Mouse (Mus musculus) lung, embryonic 15.5 days (tissue): Measurements from ENCODE around the gene Arvcf. TPM values are rescaled to one million over a fixed set of nuclear protein-coding genes. Genes with fewer than 3 reads are reported as not detected.

Experiments
- ATAC-seq: fragments of 200-750 bp; cut with Nextera tagmentation; 2 replicates; pipeline ENCODE4 v1.8.0; 2017; ENCODE audit warnings: moderate number of reproducible peaks, borderline replicate concordance; ENCODE audit not compliant: low FRiP score, low TSS enrichment; ENCODE audit errors: extremely low read depth
- H3K27ac ChIP-seq: fragments of 300-500 bp; sonication (generic); 2 replicates; pipeline ENCODE4 v1.5.1; 2015; ENCODE audit warnings: moderate library complexity, mild to moderate bottlenecking, inconsistent platforms
- H3K27me3 ChIP-seq: fragments of 300-500 bp; sonication (generic); 2 replicates; pipeline ENCODE4 v1.6.1; 2015; ENCODE audit warnings: inconsistent platforms
- H3K36me3 ChIP-seq: fragments of 300-500 bp; sonication (generic); 2 replicates; pipeline ENCODE4 v1.6.1; 2015; ENCODE audit warnings: inconsistent platforms
- H3K4me1 ChIP-seq: fragments of 300-500 bp; sonication (generic); 2 replicates; pipeline ENCODE4 v1.6.1; 2015; ENCODE audit warnings: inconsistent platforms
- H3K4me2 ChIP-seq: fragments of 300-500 bp; sonication (generic); 2 replicates; pipeline ENCODE4 v1.6.1; 2015; ENCODE audit warnings: inconsistent platforms, mild to moderate bottlenecking, moderate library complexity
- H3K4me3 ChIP-seq: fragments of 300-500 bp; sonication (generic); 2 replicates; pipeline ENCODE4 v1.5.1; 2015; ENCODE audit warnings: mild to moderate bottlenecking, inconsistent platforms
- H3K9ac ChIP-seq: fragments of 300-500 bp; sonication (generic); 2 replicates; pipeline ENCODE4 v1.6.1; 2015; ENCODE audit warnings: inconsistent platforms
- H3K9me3 ChIP-seq: fragments of 300-500 bp; sonication (generic); 2 replicates; pipeline ENCODE4 v1.6.1; 2016; ENCODE audit warnings: inconsistent platforms
- WGBS: fragments of 180-500 bp; shearing (Covaris S2); methylation state at CpG from one replicate; pipeline ENCODE4 v1.1.7; 2015; 5-methylcytosine and 5-hydroxymethylcytosine counted together
- polyA plus RNA-seq: library from polyadenylated mRNA; unstranded; fragments of >200 nt; fragmentation: Nextera tagmentation; extraction: Ambion mirVana; gene quantifications from 2 replicates; pipeline ENCODE4 v1.2.1, GENCODE M21; 2015

Gene Arvcf
- polyA plus RNA-seq, 1 experiment from 2014 or later = 35.5 TPM

GRCm38 (mm10) chr16:18416094-18416761, 68.2 kb downstream of the Arvcf start:
- H3K4me1 ChIP-seq = peaks cover 20% of the 10 kb centered on the region
- peak overlapping the region; percentile 60 for H3K27ac ChIP-seq
- no peaks in the 10 kb centered on the region for H3K9me3 ChIP-seq
- peaks cover 24% of the 10 kb centered on the region for H3K36me3 ChIP-seq
- 36% methylated on average over 18 of the region's 18 CpGs for WGBS
- peak overlapping the region; percentile 9; the same call in 1 of the 2 replicates for H3K9ac ChIP-seq
- H3K27me3 ChIP-seq = no peaks in the 10 kb centered on the region
- H3K4me2 ChIP-seq = peak overlapping the region; percentile 20
- ATAC-seq = peak; percentile 83
- H3K4me3 ChIP-seq = no peak overlapping the region

- Histone ChIP-seq H3K27me3 (no peaks in the 10 kb centered on the region), H3K9me3 (no peaks in the 10 kb centered on the region), H3K9ac (peak overlapping the region; percentile 9; the same call in 1 of the 2 replicates), H3K36me3 (peaks cover 18% of the 10 kb centered on the region), H3K4me3 (no peak overlapping the region), H3K27ac (peak overlapping the region; percentile 60), H3K4me2 (peak overlapping the region; percentile 20), H3K4me1 (peaks cover 19% of the 10 kb centered on the region)
- no peak for ATAC-seq
- WGBS = 69% methylated on average over 3 of the region's 3 CpGs
These were observed 68.9 kb downstream of the Arvcf start for GRCm38 (mm10) chr16:18416837-18417236.

- Histone ChIP-seq H3K27ac (no peak overlapping the region), H3K9me3 (no peaks in the 10 kb centered on the region), H3K4me3 (no peak overlapping the region), H3K36me3 (peaks cover 21% of the 10 kb centered on the region), H3K9ac (no peak overlapping the region), H3K27me3 (no peaks in the 10 kb centered on the region), H3K4me2 (no peak overlapping the region), H3K4me1 (peaks cover 17% of the 10 kb centered on the region)
- no peak for ATAC-seq
- 82% methylated on average over 5 of the region's 5 CpGs for WGBS
These were observed 69.5 kb downstream of the Arvcf start for GRCm38 (mm10) chr16:18417491-18417890.

GRCm38 (mm10) chr16:18418756-18419602, 71.0 kb downstream of the Arvcf start:
- Histone ChIP-seq H3K4me3 (no peak overlapping the region), H3K27me3 (no peaks in the 10 kb centered on the region), H3K4me2 (no peak overlapping the region), H3K36me3 (peaks cover 16% of the 10 kb centered on the region), H3K9ac (no peak overlapping the region), H3K27ac (no peak overlapping the region), H3K4me1 (peaks cover 24% of the 10 kb centered on the region), H3K9me3 (no peaks in the 10 kb centered on the region)
- no peak for ATAC-seq
- WGBS = 80% methylated on average over 4 of the region's 4 CpGs

GRCm38 (mm10) chr16:18419603-18420026, 71.6 kb downstream of the Arvcf start:
- Histone ChIP-seq H3K27ac (no peak overlapping the region), H3K9me3 (no peaks in the 10 kb centered on the region), H3K4me3 (no peak overlapping the region), H3K4me2 (no peak overlapping the region), H3K9ac (no peak overlapping the region), H3K4me1 (peaks cover 31% of the 10 kb centered on the region), H3K27me3 (no peaks in the 10 kb centered on the region), H3K36me3 (peaks cover 14% of the 10 kb centered on the region)
- WGBS = 67% methylated on average over 1 of the region's 1 CpGs
- no peak for ATAC-seq

GRCm38 (mm10) chr16:18420571-18420970, 72.6 kb downstream of the Arvcf start:
- H3K36me3 ChIP-seq = peaks cover 14% of the 10 kb centered on the region; the same call in 1 of the 2 replicates
- no peaks in the 10 kb centered on the region for H3K27me3 ChIP-seq
- H3K4me1 ChIP-seq = peaks cover 38% of the 10 kb centered on the region
- 73% methylated on average over 3 of the region's 3 CpGs for WGBS
- no peak overlapping the region for H3K9ac ChIP-seq
- no peak overlapping the region for H3K27ac ChIP-seq
- H3K4me2 ChIP-seq = no peak overlapping the region
- ATAC-seq = no peak
- no peak overlapping the region for H3K4me3 ChIP-seq
- H3K9me3 ChIP-seq = no peaks in the 10 kb centered on the region

GRCm38 (mm10) chr16:18423203-18423914, 75.4 kb downstream of the Arvcf start:
- H3K4me1 ChIP-seq = peaks cover 38% of the 10 kb centered on the region
- H3K4me3 ChIP-seq = no peak overlapping the region
- H3K9ac ChIP-seq = no peak overlapping the region
- peaks cover 14% of the 10 kb centered on the region; the same call in 1 of the 2 replicates for H3K36me3 ChIP-seq
- 65% methylated on average over 7 of the region's 7 CpGs for WGBS
- no peaks in the 10 kb centered on the region for H3K27me3 ChIP-seq
- H3K4me2 ChIP-seq = peak overlapping the region; percentile 75; the same call in 1 of the 2 replicates
- peak overlapping the region; percentile 68 for H3K27ac ChIP-seq
- no peaks in the 10 kb centered on the region for H3K9me3 ChIP-seq
- peak; percentile 20; the same call in 1 of the 2 replicates for ATAC-seq

- no peaks in the 10 kb centered on the region for H3K9me3 ChIP-seq
- peak overlapping the region; percentile 68 for H3K27ac ChIP-seq
- H3K4me3 ChIP-seq = no peak overlapping the region
- no peak overlapping the region for H3K9ac ChIP-seq
- H3K27me3 ChIP-seq = no peaks in the 10 kb centered on the region
- peaks cover 14% of the 10 kb centered on the region; the same call in 1 of the 2 replicates for H3K36me3 ChIP-seq
- WGBS = 70% methylated on average over 5 of the region's 5 CpGs
- ATAC-seq = no peak
- peaks cover 38% of the 10 kb centered on the region for H3K4me1 ChIP-seq
- peak overlapping the region; percentile 75; the same call in 1 of the 2 replicates for H3K4me2 ChIP-seq
These were observed 75.9 kb downstream of the Arvcf start for GRCm38 (mm10) chr16:18423915-18424265.

GRCm38 (mm10) chr16:18424364-18425045, 76.5 kb downstream of the Arvcf start:
- Histone ChIP-seq H3K4me1 (peaks cover 38% of the 10 kb centered on the region), H3K27ac (peak overlapping the region; percentile 20; the same call in 1 of the 2 replicates)

GRCm38 (mm10) chr16:18425475-18426214, 77.7 kb downstream of the Arvcf start:
- H3K27ac ChIP-seq = peak overlapping the region; percentile 84
- H3K27me3 ChIP-seq = no peaks in the 10 kb centered on the region
- H3K4me3 ChIP-seq = peak overlapping the region; percentile 87
- peak overlapping the region; percentile 87 for H3K9ac ChIP-seq
- WGBS = 12% methylated on average over 10 of the region's 10 CpGs
- peak overlapping the region; percentile 75 for H3K4me2 ChIP-seq
- peaks cover 36% of the 10 kb centered on the region for H3K4me1 ChIP-seq
- H3K36me3 ChIP-seq = peaks cover 13% of the 10 kb centered on the region; the same call in 1 of the 2 replicates
- H3K9me3 ChIP-seq = no peaks in the 10 kb centered on the region
- peak; percentile 21 for ATAC-seq

More at GRCm38 (mm10) chr16:18424364-18425045, 76.5 kb downstream of the Arvcf start:
- Histone ChIP-seq H3K9me3 (no peaks in the 10 kb centered on the region), H3K4me2 (peak overlapping the region; percentile 75), H3K27me3 (no peaks in the 10 kb centered on the region), H3K9ac (peak overlapping the region; percentile 17; the same call in 1 of the 2 replicates), H3K4me3 (no peak overlapping the region), H3K36me3 (peaks cover 14% of the 10 kb centered on the region; the same call in 1 of the 2 replicates)
- no peak for ATAC-seq
- 69% methylated on average over 11 of the region's 11 CpGs for WGBS
